Mouse (Mus musculus): ENCODE results near the gene Slc17a7. TPM values are rescaled to one million over a fixed set of nuclear protein-coding genes. Genes with fewer than 3 reads are reported as not detected.

Slc17a7 gene
- polyA plus RNA-seq, 1 experiment from 2014 or later: not detected

DNA sequence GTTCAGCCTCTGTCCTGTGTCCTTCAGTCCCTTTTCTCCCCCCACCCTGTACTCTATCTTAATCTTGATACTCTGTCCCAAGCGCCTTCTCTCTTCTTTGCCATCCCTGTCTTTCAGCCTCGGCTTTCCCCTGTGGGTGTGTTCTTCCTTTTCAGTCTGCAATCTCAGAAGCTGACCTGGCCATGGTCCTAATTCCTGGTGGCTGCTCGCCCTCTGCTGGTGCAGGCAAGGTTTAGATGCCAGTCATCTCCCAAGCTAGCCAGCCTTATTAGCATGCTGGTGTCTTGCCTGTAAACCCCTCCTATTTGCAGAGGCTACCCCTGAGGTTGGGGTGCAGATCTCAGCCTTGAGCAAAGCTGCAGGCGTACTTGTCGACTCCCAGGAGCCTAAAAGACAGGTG is 34.7 kb downstream of the Slc17a7 start:
- DNase-seq (ENCODE audit: low spot score): no peak

DNA sequence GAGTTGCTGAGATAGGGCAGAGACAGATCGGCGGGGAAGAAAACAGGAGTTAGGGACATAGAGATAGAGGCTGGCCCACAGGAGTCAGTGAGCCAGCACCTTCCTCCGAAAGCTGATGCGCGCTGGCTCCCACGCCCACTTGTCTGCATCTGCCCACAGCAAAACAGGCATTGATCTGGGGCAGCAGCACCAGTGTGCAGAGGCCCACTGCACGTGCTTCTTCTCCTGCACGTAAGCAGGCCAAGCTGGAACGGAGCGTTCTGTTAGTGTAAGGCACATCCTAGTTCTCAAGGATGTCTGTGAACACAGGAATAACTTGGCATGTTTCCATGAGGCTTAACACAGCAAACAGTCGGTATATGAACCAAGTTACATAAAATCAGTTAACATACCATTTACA is 35.2 kb downstream of the Slc17a7 start:
- no peak for DNase-seq (ENCODE audit: low spot score)

DNA sequence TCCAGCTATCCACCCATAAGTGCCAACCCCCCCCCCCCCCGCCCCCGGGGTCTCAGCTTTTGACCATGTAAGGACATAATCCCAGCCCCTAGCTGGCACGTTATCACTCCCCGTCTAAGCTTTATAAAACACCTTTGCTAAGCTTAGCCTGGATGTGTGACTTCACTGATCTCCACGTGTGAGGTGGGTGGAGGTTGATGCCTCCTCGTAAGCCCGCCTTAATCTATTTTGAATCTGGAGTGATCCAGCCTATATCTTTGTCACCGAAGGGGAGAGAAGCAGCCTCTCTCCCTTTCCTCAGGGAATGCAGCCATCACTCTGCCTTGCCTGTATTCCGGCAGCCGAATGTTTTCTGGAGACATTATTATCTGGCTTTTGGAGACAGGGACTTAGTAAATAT is 38.9 kb downstream of the Slc17a7 start:
- DNase-seq (ENCODE audit: low spot score): no peak

DNA sequence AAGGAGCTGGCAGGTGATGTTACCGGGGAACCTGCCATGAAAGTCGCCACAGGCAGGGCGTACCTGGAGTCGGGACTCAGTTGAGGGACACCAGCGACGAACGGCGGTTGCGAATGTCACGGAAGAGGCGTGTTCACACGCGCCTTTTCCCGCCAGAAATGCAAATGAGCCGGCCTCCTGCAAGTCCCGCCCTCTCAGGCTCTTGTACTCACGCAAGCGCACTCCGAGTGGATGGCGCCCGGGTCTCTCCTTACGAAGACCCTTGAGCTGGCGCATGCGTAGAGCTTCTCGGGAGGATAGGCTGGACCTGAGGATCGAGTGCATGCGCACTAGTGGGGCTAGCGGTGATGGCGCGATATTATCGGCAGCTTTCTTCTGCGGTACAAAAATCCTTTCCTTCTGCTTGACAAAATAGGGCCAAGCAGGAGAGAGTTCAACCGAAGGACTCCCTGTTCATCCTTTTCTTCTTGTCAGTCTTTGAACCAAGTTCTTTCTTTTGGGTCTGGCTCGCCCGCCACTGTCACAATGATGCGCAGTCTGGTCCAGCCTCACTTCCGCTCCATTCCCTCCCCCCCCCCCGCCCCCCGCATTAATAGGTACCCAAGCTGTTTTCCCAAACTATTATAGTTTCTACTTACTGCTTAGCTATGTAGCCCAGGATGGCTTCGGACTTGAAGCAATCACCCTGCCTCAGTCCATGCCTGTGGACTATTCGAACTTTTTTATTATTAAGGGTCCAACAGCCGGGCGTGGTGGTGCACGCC is 40.8 kb downstream of the Slc17a7 start, which contains the start of gene Ccdc155:
Gene Ccdc155, minus strand, starts transcription at position 513 of the 764 bp plus-strand sequence.
- peak; percentile 97 for DNase-seq (ENCODE audit: low spot score)

DNA sequence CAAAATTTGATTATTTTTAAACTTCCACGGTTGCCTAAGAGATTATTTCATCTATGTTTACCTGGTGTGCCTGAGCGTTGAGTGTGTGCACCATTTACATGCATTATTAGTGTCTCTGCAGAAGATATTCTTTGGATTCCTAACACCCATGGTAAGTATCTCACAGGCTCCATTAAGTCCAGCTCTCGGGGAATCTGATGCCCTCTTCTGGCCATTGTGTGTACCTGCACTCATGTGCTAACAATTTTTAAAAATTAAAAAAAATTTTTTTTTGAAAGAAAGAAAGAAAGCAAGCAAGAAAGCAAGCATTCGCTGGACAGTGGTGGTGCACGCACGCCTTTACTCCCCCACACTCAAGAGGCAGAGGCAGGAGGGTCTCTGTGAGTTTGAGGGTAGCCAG is 44.5 kb downstream of the Slc17a7 start:
- peak; percentile 5 for DNase-seq (ENCODE audit: low spot score)

DNA sequence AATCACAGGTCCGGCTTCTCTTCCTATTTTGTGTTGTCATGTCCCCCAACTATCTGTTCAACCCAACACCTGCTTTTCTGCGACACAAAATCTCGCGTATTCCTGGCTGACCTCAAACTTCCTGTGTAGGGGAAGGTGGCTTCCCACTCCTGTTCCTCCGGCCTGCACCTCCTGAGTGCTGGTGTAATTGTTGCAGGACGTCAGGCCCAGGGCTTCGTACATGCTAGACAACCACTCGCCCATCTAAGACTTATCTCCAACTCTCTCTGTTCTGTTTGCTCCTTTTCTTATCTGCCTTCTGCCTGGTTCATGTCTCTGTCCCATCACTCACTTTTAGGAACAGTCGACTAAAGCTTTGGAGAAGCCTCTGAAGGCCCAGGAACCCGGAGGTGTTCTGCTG is 47.3 kb downstream of the Slc17a7 start:
- peak; percentile 16 for DNase-seq (ENCODE audit: low spot score)

DNA sequence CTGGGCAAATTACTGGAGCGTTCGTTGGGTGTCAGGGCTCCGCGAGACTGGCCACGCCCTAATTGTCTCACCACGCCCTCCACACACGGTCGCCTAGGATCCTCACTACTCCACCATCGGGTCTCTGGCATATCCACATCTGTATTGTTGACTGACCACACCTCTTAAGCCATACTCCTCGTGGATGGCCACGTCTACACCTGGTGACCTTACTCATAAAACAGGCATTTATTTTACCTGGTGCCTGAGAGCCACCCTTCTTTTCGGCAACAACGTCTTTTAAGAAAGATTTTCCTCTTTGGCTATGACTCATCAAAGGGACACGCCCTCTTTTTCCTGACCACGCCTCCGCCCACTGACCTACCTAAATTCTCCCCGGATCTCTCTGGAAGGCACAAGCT is 48.1 kb downstream of the Slc17a7 start, which contains the start of gene Dkkl1:
Gene Dkkl1, minus strand, starts transcription at position 297 of the 401 bp plus-strand sequence.
- DNase-seq (ENCODE audit: low spot score): peak; percentile 11

DNA sequence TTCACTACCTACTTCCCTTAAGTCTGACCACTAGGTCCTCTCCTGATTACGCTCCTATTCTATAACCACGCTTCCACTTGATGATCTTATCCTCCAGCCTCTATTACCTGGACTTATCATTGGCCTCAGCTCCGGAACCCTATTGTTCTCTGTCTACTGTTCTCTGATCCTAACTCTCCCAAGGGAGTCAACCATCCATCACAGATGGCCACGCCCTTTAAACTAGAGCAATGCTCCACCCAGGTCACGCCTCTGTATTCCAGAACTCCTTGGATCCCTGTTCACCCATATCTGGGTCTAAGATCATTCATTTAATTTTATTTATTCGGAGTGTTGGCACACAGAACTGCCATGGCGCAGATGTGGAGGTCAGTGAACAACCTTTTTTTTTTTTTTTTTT is 48.6 kb downstream of the Slc17a7 start:
- no peak for DNase-seq (ENCODE audit: low spot score)

DNA sequence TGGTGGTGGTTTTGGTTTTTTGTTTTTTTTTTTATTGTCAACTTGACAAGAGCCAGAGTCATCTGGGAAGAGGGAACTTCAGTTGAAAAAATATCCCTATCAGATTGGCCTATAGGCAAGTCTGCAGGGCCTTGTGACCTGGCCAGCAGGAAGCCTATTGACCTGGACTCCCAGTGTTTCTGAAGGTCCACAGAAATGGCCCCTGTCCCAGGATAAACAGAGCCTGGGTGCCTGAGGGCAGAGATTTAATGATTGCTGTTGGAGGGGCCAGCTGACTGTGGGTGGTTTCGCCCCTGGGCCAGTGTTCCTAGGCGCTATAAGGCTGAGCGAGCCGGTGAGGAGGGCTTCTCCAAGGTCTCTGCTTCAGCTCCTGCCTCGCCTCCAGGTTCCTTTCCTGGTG is 50.0 kb downstream of the Slc17a7 start:
- DNase-seq (ENCODE audit: low spot score): no peak

DNA sequence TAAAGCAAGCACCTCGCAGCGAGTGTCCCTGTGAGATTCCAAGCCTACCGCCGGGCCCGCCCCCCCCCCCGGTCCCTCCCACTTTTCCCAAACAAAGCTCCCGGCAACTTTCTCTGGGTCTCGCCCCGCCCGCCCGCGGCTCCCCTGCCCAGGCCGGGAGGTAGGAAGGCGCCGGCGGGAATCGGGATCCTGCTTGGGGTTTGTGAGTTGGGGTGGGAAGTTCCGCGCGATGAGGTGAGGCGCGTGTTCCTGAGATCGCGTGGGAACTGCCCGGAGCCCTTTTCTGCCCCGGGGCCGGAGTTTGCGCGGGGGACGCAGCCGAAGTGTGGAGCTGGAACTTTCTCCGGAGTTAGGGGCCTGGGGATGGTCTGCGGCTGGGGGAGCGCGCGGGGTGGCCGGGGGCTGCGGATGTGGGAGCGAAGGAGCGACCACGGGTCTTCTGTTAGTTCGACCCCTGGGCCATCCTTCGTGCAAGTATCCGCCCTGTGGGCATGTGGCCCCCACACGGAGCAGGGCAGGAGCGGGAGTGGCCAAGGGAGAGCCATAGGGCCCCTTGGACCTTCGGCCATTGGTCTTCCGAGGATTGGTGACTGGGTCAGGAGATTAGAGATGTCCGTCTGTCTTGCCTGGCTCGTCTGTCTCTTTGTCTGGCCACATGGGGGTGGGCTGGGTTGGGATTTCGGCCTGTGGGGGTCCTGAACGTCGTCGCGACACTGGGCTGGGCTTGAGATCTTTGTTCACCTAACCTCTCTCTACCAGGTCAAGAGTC is 52.1 kb downstream of the Slc17a7 start, which contains the start of gene Tead2:
Gene Tead2, plus strand, starts transcription at position 81 of the 769 bp plus-strand sequence.
- DNase-seq (ENCODE audit: low spot score): no peak

DNA sequence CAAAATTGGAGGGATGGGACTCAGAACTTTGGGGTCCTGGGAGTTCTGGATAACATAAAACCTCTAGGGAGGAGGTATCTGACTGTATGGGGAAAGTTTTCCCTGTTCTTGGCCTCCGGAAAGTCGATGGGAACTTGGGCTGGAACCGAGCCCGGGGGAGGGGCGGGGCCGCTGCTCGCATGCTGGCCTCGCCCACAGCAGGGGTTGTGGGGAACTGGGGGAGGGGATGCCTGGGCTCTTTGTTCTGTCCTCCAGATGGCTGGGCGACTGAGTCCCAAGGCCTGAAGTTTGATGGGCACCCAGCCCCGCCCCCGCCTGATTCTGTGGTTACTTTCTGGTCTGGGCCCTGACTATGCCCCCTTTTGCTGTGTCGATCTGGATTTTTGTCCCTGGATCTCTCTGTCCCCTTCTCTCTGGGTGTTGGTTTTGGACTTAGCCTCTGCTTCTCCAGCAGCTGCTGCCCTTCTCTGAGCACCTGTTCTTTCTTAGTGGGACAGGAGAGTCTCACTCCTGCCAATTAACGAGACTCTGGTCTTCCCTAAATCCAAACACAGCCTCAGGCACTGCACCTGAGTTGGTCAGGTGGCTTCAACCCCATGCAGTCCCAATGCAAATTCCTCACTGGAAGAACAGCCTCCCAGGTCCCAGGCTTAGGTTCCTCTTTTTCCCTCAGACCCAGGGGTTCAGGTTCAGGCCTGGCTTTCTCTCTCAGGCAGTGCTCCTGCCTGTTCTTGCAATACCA is 52.9 kb downstream of the Slc17a7 start:
- no peak for DNase-seq (ENCODE audit: low spot score)

DNA sequence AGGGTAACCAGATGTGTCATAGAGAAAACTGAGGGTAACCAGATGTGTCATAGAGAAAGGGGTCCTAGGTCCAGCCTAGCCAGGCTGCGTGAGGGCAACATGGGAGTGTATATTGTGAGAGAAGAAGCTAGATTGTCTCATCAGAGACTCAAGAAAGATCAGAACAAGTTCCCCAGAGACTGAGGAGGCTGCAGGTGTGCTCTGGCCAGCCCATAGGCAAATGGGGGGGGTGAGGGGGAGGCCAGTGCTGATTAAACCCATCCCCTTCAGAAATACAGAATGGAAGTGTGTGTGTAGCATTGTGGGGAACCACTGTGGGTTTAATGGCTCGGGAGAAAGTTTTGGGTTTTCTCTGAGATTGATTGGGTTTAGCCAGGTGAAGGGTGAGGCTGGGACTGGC is 57.9 kb downstream of the Slc17a7 start:
- DNase-seq (ENCODE audit: low spot score): no peak

DNA sequence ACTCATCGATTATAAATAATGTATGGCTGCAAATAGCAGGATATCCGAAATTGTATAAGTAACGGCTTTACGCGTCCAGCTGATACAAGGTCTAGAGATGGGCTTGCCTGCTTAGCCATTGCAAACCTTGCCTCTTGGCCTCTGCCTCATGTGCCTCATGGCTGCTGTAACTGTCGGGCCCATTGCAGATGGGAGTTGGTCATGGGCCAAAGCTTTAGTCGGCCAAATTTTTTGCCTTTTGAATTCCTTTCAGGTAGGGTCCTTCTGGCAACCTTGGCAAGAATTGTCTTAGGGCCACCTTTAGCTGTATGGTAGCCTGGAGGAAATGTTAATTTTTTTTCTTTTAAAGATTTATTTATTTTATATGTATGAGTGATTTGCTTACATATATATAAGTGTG is 61.1 kb downstream of the Slc17a7 start:
- no peak for DNase-seq (ENCODE audit: low spot score)

MicroRNAs encoded within 50 kb of the gene (microRNA counts, 519-probe panel; counts per million panel counts)
- microRNA mmu-miR-150: 8,513 counts per million, percentile 98 among the panel's probes with 10 or more counts

Small RNAs within 50 kb of the gene (microRNA-seq; reads per million reads assigned to microRNA genes)
- gene Mir150 (ENCODE audit: borderline number of aligned reads): 2,109 reads per million, percentile 78 among the genes with 10 or more reads in this experiment
- gene Mir5121 (ENCODE audit: borderline number of aligned reads): 91.1 reads per million, percentile 44 among the genes with 10 or more reads in this experiment
- gene Mir7055 (ENCODE audit: borderline number of aligned reads): not detected

Other genes with a start within 250 kb of the Slc17a7 start
- 34.5 and 37.5 TPM in 2 replicates for gene Ap2a1, start 234.5 kb upstream of the Slc17a7 start, polyA plus RNA-seq (2015; fragmentation: Nextera tagmentation; extraction: Ambion mirVana)
- 0.23 and 0.25 TPM in 2 replicates for gene Tsks, start 220.7 kb upstream of the Slc17a7 start, polyA plus RNA-seq (2015; fragmentation: Nextera tagmentation; extraction: Ambion mirVana)
- 1.2 and 2.0 TPM in 2 replicates for gene Cpt1c, start 189.1 kb upstream of the Slc17a7 start, polyA plus RNA-seq (2015; fragmentation: Nextera tagmentation; extraction: Ambion mirVana)
- gene Prmt1, start 177.4 kb upstream of the Slc17a7 start, polyA plus RNA-seq (2015; fragmentation: Nextera tagmentation; extraction: Ambion mirVana): 364 and 365 TPM in 2 replicates
- 138 and 145 TPM in 2 replicates for gene Irf3, start 166.3 kb upstream of the Slc17a7 start, polyA plus RNA-seq (2015; fragmentation: Nextera tagmentation; extraction: Ambion mirVana)
- gene Bcl2l12, start 165.2 kb upstream of the Slc17a7 start, polyA plus RNA-seq (2015; fragmentation: Nextera tagmentation; extraction: Ambion mirVana): 66.6 and 68.8 TPM in 2 replicates
- 19.6 and 20.1 TPM in 2 replicates for gene Scaf1, start 147.6 kb upstream of the Slc17a7 start, polyA plus RNA-seq (2015; fragmentation: Nextera tagmentation; extraction: Ambion mirVana)
- gene Rras, start 146.0 kb upstream of the Slc17a7 start, polyA plus RNA-seq (2015; fragmentation: Nextera tagmentation; extraction: Ambion mirVana): 35.8 and 37.0 TPM in 2 replicates
- gene Prr12, start 111.1 kb upstream of the Slc17a7 start, polyA plus RNA-seq (2015; fragmentation: Nextera tagmentation; extraction: Ambion mirVana): 7.6 and 9.0 TPM in 2 replicates
- 84.4 and 86.3 TPM in 2 replicates for gene Nosip, start 101.5 kb upstream of the Slc17a7 start, polyA plus RNA-seq (2015; fragmentation: Nextera tagmentation; extraction: Ambion mirVana)
- 9.9 and 10.0 TPM in 2 replicates for gene Prrg2, start 101.3 kb upstream of the Slc17a7 start, polyA plus RNA-seq (2015; fragmentation: Nextera tagmentation; extraction: Ambion mirVana)
- 41.4 and 41.8 TPM in 2 replicates for gene Rcn3, start 71.7 kb upstream of the Slc17a7 start, polyA plus RNA-seq (2015; fragmentation: Nextera tagmentation; extraction: Ambion mirVana)
- gene Fcgrt, start 60.1 kb upstream of the Slc17a7 start, polyA plus RNA-seq (2015; fragmentation: Nextera tagmentation; extraction: Ambion mirVana): 42.6 and 47.6 TPM in 2 replicates
- gene Rps11, start 39.5 kb upstream of the Slc17a7 start, polyA plus RNA-seq (2015; fragmentation: Nextera tagmentation; extraction: Ambion mirVana): 2,260 and 2,287 TPM in 2 replicates
- gene Rpl13a, start 35.2 kb upstream of the Slc17a7 start, polyA plus RNA-seq (2015; fragmentation: Nextera tagmentation; extraction: Ambion mirVana): 2,581 and 2,590 TPM in 2 replicates
- gene Gm45713, start 27.7 kb upstream of the Slc17a7 start, polyA plus RNA-seq (2015; fragmentation: Nextera tagmentation; extraction: Ambion mirVana): 1.5 and 2.2 TPM in 2 replicates
- 21.5 and 24.5 TPM in 2 replicates for gene Flt3l, start 27.5 kb upstream of the Slc17a7 start, polyA plus RNA-seq (2015; fragmentation: Nextera tagmentation; extraction: Ambion mirVana)
- 88.2 and 93.1 TPM in 2 replicates for gene Pih1d1, start 9.6 kb upstream of the Slc17a7 start, polyA plus RNA-seq (2015; fragmentation: Nextera tagmentation; extraction: Ambion mirVana)
- 41.6 and 43.3 TPM in 2 replicates for gene Aldh16a1, start 9.4 kb upstream of the Slc17a7 start, polyA plus RNA-seq (2015; fragmentation: Nextera tagmentation; extraction: Ambion mirVana)
- gene Gfy, start 15.6 kb downstream of the Slc17a7 start, polyA plus RNA-seq (2015; fragmentation: Nextera tagmentation; extraction: Ambion mirVana): not detected in 2 replicates
- not detected in 2 replicates for gene Pth2, start 17.0 kb downstream of the Slc17a7 start, polyA plus RNA-seq (2015; fragmentation: Nextera tagmentation; extraction: Ambion mirVana)
- 0.20 and 0.37 TPM in 2 replicates for gene Ccdc155, start 40.9 kb downstream of the Slc17a7 start, polyA plus RNA-seq (2015; fragmentation: Nextera tagmentation; extraction: Ambion mirVana)
- 5.1 and 7.6 TPM in 2 replicates for gene Dkkl1, start 48.2 kb downstream of the Slc17a7 start, polyA plus RNA-seq (2015; fragmentation: Nextera tagmentation; extraction: Ambion mirVana)
- gene Tead2, start 51.8 kb downstream of the Slc17a7 start, polyA plus RNA-seq (2015; fragmentation: Nextera tagmentation; extraction: Ambion mirVana): 4.8 and 5.1 TPM in 2 replicates
- gene Cd37, start 75.2 kb downstream of the Slc17a7 start, polyA plus RNA-seq (2015; fragmentation: Nextera tagmentation; extraction: Ambion mirVana): 143 and 146 TPM in 2 replicates
- 0.17 TPM in 1 of 2 replicates, not detected in the other for gene Slc6a16, start 77.1 kb downstream of the Slc17a7 start, polyA plus RNA-seq (2015; fragmentation: Nextera tagmentation; extraction: Ambion mirVana)
- 0.08 TPM in 1 of 2 replicates, not detected in the other for gene Slc6a21, start 113.6 kb downstream of the Slc17a7 start, polyA plus RNA-seq (2015; fragmentation: Nextera tagmentation; extraction: Ambion mirVana)
- gene Trpm4, start 169.8 kb downstream of the Slc17a7 start, polyA plus RNA-seq (2015; fragmentation: Nextera tagmentation; extraction: Ambion mirVana): 4.9 and 5.2 TPM in 2 replicates
- 0.08 and 0.09 TPM in 2 replicates for gene Hrc, start 171.3 kb downstream of the Slc17a7 start, polyA plus RNA-seq (2015; fragmentation: Nextera tagmentation; extraction: Ambion mirVana)
- gene Ppfia3, start 203.1 kb downstream of the Slc17a7 start, polyA plus RNA-seq (2015; fragmentation: Nextera tagmentation; extraction: Ambion mirVana): 0.27 and 0.49 TPM in 2 replicates
- 0.49 and 0.79 TPM in 2 replicates for gene Lin7b, start 206.6 kb downstream of the Slc17a7 start, polyA plus RNA-seq (2015; fragmentation: Nextera tagmentation; extraction: Ambion mirVana)
- gene Snrnp70, start 231.8 kb downstream of the Slc17a7 start, polyA plus RNA-seq (2015; fragmentation: Nextera tagmentation; extraction: Ambion mirVana): 198 and 222 TPM in 2 replicates
- 0.14 and 0.34 TPM in 2 replicates for gene Kcna7, start 241.7 kb downstream of the Slc17a7 start, polyA plus RNA-seq (2015; fragmentation: Nextera tagmentation; extraction: Ambion mirVana)
- gene Ntf5, start 249.7 kb downstream of the Slc17a7 start, polyA plus RNA-seq (2015; fragmentation: Nextera tagmentation; extraction: Ambion mirVana): 3.9 and 4.2 TPM in 2 replicates

Measured in thymus, postnatal 0 days (tissue).